Mouse (Mus musculus) lung, postnatal 10 days (tissue): Measurements from ENCODE around the gene Wasf3.

ENCODE experiments used
- DNase-seq: peaks from one replicate; pipeline ENCODE4 v3.0.0; 2021

Wasf3 gene

DNA sequence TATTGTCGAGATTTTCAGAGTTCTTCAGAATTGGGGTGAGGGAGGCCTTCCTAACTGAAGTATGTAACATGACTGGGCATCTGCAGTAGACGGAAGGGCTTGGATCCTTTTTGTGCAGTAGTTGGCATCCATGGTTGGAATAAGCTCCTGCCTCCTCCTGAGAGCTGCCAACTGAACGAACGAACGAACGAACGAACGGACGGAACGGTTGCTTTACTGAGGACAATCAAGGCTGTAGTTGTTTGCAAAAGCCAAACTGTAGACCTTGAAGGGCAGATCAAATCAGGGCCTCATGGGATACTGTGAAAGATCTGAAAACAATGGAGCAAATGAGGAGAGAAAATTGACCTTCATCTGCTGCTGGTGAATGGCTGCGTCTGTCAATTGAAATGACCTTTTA, 17.5 kb downstream of the Wasf3 start:
- no peak for DNase-seq

GRCm38 (mm10) chr5:146403923-146404322, 19.1 kb downstream of the Wasf3 start:
- DNase-seq = no peak

DNA sequence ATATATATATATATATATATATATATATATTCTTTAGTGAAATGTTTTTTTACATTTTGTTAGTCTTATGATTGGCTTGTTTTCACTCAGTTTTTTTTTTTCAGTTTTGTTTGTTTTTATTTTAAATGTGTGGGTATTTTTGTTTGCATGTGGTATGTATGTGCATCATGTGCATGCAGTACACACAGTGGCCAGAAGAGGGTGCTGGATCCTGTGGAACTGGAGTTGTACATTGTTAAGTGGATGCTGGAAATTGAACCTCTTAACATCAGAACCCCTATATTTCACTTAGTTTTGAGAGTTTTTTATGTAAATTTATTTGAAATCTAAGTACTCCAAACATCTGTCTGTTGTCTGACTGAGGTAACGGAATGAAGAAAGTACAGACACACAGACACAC, 21.3 kb downstream of the Wasf3 start:
- no peak for DNase-seq

DNA sequence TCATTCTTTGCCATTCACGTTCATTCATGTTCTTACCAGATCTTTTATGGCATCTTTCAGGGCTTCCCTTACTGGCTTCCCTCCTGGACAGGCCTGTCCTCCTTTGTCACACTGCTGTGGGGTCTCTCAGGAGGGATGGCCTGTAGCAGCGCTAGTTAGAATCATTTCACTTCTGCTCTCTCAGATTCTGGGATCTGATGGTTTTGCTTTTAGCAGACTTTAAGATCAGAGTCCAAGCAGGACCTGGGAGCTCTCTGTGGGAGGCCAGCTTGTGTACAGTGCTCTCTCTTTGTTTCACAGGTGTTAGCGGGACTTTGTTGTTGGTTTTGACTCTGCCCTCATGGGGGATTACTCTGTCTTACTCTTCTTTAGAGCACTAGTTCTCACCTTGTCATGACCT, 23.0 kb downstream of the Wasf3 start:
- no peak for DNase-seq

- no peak for DNase-seq
Measured at GRCm38 (mm10) chr5:146408604-146409003, 23.8 kb downstream of the Wasf3 start.

DNA sequence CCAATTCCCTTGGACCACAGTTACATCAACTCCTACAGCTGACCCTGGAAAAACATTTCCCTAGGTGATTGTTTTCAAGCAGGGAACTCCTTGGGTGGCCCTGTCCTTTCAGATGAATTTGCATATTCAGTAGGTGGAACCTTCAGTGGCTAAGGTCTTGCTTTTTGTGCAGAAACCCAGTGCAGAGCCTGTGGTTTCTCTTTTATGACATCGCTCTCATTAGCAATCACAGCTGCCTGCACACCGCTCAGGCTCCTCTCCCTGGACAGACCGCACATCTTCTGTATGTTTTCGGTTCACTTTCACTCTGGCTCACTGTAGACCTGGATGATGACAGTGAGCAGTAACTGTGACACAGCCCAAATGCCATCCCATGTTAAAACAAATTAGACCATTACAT, 26.0 kb downstream of the Wasf3 start:
- DNase-seq = no peak

DNA sequence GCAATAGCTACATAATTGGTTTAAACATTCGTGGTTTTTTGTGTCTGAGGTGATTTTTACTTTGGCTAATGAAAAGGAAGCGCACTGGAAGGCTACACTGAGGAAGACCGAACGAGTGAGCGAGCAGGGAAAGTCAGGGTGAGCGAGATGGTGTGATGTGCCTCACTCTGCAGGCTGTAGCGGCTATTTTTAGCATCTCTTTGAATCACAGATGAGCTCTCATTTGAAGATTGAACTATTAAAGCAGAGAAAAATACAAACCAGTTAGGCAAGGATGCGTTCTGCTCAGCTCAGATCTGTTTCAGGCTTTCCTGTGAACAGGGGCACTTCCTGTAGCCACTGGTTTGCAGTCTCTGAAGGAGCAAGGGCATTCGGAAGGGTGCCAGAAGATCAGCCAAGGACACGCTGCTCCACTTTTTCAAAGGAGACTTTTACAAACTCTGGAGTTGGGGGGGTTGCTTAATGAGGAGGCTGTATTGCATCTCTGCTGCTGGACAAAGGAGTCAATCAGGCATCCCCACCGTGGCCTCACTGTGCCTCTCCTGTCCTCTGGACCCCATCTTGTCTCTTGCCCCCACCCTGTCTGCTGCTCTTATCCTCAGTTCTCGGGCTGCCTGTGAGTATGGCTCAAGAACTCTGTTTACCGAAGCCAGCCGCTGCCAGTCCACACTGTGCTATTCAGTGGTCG, 28.1 kb downstream of the Wasf3 start:
- peak; percentile 86 for DNase-seq

- DNase-seq = no peak
Measured at GRCm38 (mm10) chr5:146414611-146415010, 29.8 kb downstream of the Wasf3 start.

DNA sequence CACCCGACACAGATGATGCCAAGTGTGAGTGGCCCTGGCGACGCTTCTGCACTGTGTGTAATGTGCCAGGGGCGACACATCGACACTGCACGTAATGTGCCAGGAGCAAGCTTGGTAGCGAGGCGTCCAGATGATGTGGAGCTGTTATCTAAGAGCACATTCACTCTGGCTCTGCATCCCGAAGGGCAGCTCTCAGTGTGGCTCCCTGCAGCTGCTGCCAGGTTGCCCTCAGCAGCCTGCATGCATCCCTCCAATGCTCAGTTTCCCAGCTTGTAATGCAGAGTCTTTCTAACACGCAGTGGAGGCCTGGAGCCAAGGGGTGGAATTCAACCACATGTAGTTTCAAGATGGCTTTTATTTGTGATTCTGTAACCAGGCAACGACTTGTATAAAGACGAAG, 30.4 kb downstream of the Wasf3 start:
- no peak for DNase-seq

GRCm38 (mm10) chr5:146416331-146417110, 31.7 kb downstream of the Wasf3 start:
- no peak for DNase-seq

DNA sequence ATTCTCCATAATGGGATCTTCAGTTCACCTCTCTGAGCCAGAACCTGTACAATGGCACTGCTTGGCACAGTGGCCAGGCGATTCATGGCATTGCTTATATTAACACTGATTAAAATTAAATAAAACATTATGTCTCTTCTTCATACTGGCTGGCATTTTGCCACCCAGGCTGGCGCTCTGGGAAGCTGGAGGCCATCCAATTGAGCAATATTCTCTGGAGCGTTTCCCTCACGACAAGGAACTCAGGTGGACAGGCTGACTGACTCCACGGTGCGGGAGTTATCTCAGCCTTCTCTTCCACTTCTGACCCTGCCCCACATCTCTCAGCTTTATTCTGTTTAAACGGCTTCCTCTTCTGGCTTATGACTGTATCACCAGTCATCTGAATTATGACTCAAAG, 33.3 kb downstream of the Wasf3 start:
- DNase-seq = no peak

GRCm38 (mm10) chr5:146420081-146420480, 35.3 kb downstream of the Wasf3 start:
- DNase-seq = peak; percentile 22

- DNase-seq = peak; percentile 55
Measured at GRCm38 (mm10) chr5:146424711-146425326, 40.0 kb downstream of the Wasf3 start.

DNA sequence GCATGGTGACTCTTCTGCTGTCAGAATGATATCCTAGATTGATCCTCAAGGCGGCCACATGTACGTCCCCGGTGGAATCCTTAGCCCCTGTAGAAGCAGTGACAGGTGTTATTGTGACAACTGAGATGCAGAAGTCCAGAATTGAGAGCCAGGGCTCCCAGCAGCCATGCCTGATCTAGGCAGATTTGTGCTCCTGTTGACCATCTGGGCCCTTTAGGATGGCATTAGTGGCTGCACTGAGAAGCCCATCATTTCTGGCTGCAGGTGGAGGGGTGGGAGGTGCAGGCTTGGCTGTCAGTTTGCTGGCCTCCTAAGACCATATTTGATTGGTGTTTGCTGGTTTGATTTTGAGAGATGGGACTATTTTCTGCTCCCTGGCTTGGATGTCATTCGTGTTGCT, 40.9 kb downstream of the Wasf3 start:
- DNase-seq = no peak

GRCm38 (mm10) chr5:146428109-146428508, 43.3 kb downstream of the Wasf3 start:
- no peak for DNase-seq

DNA sequence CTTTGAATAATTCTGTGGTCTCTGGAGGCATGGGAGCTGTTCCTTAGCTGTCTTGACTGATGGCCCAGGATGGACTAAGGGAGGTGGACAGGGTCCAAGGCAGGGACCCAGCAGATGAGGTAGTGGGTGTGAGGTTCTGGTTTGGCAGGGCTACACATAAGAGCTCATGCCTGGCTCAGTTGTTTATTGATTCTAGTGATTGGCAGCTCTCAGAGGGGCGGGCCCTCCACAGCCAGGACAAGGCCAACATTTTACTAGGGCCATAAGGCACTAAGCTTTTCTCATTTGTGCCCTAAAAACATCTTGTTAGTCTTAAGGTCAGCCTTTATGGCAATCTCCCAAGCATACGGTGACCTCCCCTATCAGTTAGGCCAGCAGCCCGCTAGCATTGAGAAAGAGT, 47.0 kb downstream of the Wasf3 start:
- no peak for DNase-seq

DNA sequence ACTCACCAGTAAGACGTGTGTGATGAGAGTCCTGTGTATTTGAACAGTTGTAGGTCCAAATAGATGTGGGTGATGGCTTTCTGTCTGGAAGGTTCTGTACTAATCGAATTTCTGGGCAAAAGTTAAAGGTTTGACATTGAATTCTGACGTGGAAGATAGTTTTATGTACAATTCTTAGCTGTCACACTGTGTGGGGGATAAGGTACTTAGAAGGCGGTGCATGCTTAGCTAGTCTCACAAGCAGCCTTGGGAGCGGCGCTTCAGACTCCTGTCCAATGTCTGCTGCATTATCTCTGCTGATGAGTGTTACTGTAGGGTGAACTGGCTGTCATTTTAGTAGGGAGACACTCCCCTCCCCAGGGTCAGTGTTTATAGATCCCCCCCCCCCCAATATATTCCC, 47.7 kb downstream of the Wasf3 start:
- no peak for DNase-seq

- no peak for DNase-seq
Measured at GRCm38 (mm10) chr5:146435316-146435715, 50.5 kb downstream of the Wasf3 start.

DNA sequence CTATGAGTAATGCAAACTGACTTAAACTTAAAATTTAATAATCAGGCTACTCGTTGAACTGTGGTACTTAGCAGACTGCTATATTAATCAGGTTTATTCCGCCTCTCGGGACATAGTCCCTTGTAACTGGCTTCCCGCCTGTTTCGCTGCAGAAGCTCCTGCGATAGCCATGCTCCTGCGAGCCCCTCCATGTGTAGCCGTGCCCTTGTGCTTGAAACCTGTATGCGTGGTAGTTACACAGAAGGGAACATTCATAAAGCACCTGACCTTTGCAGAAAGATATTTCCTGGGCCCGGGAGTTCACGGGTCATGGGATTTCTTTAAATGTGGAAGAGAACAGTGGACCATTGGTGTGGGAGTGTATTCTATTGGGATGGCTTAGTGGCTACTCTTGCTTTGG, 52.0 kb downstream of the Wasf3 start:
- no peak for DNase-seq

GRCm38 (mm10) chr5:146439152-146439781, 54.5 kb downstream of the Wasf3 start:
- DNase-seq = no peak

DNA sequence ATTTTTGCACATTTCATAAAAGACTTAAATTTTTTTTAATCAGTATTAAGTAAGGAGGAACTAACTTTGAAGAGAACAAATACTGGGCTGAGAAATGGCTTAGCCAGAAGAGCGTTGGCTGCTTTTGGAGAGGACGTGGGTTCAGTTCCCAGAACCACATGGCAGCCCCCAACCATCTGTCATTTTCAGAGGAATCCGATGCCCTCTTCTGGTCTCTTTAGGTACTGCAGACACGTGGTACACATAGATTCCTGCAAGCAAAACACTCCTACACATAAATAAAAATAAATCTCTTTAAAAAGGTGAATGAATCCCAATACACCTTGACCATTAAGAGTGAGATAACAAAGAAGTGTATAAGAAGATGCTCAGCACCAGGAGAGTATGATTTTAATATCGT, 55.5 kb downstream of the Wasf3 start:
- no peak for DNase-seq

GRCm38 (mm10) chr5:146442767-146443166, 58.0 kb downstream of the Wasf3 start:
- no peak for DNase-seq

GRCm38 (mm10) chr5:146446633-146447032, 61.8 kb downstream of the Wasf3 start:
- no peak for DNase-seq
